Mouse (Mus musculus): ENCODE measurements around the gene Scgn. TPM values are rescaled to one million over a fixed set of nuclear protein-coding genes. Genes with fewer than 3 reads are reported as not detected.

Scgn gene
- total RNA-seq (2012; rRNA removed): not detected in 2 replicates
- not detected for polyA plus RNA-seq (2012; ENCODE audit: insufficient read depth in 1 of 2, insufficient read length in 2 of 2, low read depth in 1 of 2, low replicate concordance in 2 of 2, missing spikeins in 1 of 2)

- no peak for TF ChIP-seq EP300 (IDR thresholded peaks at IDR 0.05; ENCODE audit: low read depth in 1 of 2, low read length in 2 of 2)
- no peaks in the 10 kb centered on the region for H3K9me3 ChIP-seq (replicated peaks; ENCODE audit: insufficient read depth, low read length)
- H3K79me2 ChIP-seq (ENCODE audit: control insufficient read depth, insufficient read depth, low read length, poor library complexity): no peaks in the 10 kb centered on the region
- no peaks in the 10 kb centered on the region for H3K36me3 ChIP-seq (ENCODE audit: control insufficient read depth in 1 of 2, insufficient read depth in 2 of 2, low read length in 2 of 2)
- peak; percentile 53 for DNase-seq (ENCODE audit: low read depth, low spot score)
- H3K4me3 ChIP-seq (ENCODE audit: control insufficient read depth in 1 of 2, insufficient read depth in 1 of 2, low read depth in 2 of 2, low read length in 2 of 2): no peak within 1 kb of the TSS
- H3K4me1 ChIP-seq (ENCODE audit: control insufficient read depth in 1 of 2, insufficient read depth in 2 of 2, low read length in 2 of 2): no peaks in the 10 kb centered on the region
- H3K27ac ChIP-seq (ENCODE audit: control insufficient read depth, low read depth, low read length): no peak within 1 kb of the TSS
- H3K27me3 ChIP-seq (ENCODE audit: control insufficient read depth in 1 of 2, insufficient read depth in 2 of 2, low read length in 2 of 2): peaks cover 3 to 5% of the 10 kb centered on the region in 2 experiments; a peak in 3 of 4 replicates
- H3K9ac ChIP-seq (ENCODE audit: control insufficient read depth, low read depth, low read length, poor library complexity, severe bottlenecking): no peak within 1 kb of the TSS
Measured at GRCm38 (mm10) chr13:23990928-23991327, at the start of gene Scgn. Gene Scgn (minus strand): TSS chr13:23991214.

- TF ChIP-seq MAFK (IDR thresholded peaks at IDR 0.05; ENCODE audit: borderline replicate concordance, low read depth, low read length) (no peak), E2F4 (IDR thresholded peaks at IDR 0.05; ENCODE audit: borderline replicate concordance, low read depth, low read length) (no peak), SMC3 (IDR thresholded peaks at IDR 0.05; ENCODE audit: low read depth, low read length) (no peak), KAT2A (conservative IDR thresholded peaks at IDR 0.05; ENCODE audit: low read depth, low read length) (no peak), ETS1 (IDR thresholded peaks at IDR 0.05; ENCODE audit: low read depth, low read length) (no peak), GABPA (IDR thresholded peaks at IDR 0.05; ENCODE audit: low read depth, low read length) (no peak), ZKSCAN1 (IDR thresholded peaks at IDR 0.05; ENCODE audit: low read depth, low read length) (no peak), RAD21 (IDR thresholded peaks at IDR 0.05; ENCODE audit: low read depth, low read length) (no peak), MEF2A (IDR thresholded peaks at IDR 0.05; ENCODE audit: extremely low read depth, insufficient replicate concordance, low read depth, low read length, poor library complexity, severe bottlenecking) (no peak), GATA1 (IDR thresholded peaks at IDR 0.05; ENCODE audit: low read depth, low read length) (peak; percentile 16; the same call in 1 of the 2 replicates), POLR2AphosphoS2 (IDR thresholded peaks at IDR 0.05; ENCODE audit: low read length) (no peak), JUND (IDR thresholded peaks at IDR 0.05; ENCODE audit: low read depth, low read length) (no peak), EP300 (IDR thresholded peaks at IDR 0.05; ENCODE audit: low read depth in 1 of 2, low read length in 2 of 2) (0 out of 4 replicates have a peak, but pooled peaks of 1 of the 2 experiments have one; percentile 15), MYC (IDR thresholded peaks at IDR 0.05; ENCODE audit: low read depth, low read length) (no peak), TAL1 (IDR thresholded peaks at IDR 0.05; ENCODE audit: low read length) (peak; percentile 60), TCF12 (IDR thresholded peaks at IDR 0.05; ENCODE audit: low read depth, low read length) (no peak), ZNF384 (IDR thresholded peaks at IDR 0.05; ENCODE audit: low read depth, low read length) (no peak), ELF1 (IDR thresholded peaks at IDR 0.05; ENCODE audit: low read depth, low read length) (no peak)
Measured at GRCm38 (mm10) chr13:24040221-24040620, 49.2 kb upstream of the Scgn start.

More at GRCm38 (mm10) chr13:24040221-24040620, 49.2 kb upstream of the Scgn start:
- H3K4me3 ChIP-seq (ENCODE audit: control insufficient read depth in 1 of 2, insufficient read depth in 1 of 2, low read depth in 2 of 2, low read length in 2 of 2): no peak overlapping the region
- no peaks in the 10 kb centered on the region for H3K36me3 ChIP-seq (ENCODE audit: control insufficient read depth in 1 of 2, insufficient read depth in 2 of 2, low read length in 2 of 2)
- H3K4me1 ChIP-seq (ENCODE audit: control insufficient read depth in 1 of 2, insufficient read depth in 2 of 2, low read length in 2 of 2): no peaks in the 10 kb centered on the region
- no peak overlapping the region for H3K9ac ChIP-seq (ENCODE audit: control insufficient read depth, low read depth, low read length, poor library complexity, severe bottlenecking)
- peak; percentile 46 for DNase-seq (ENCODE audit: low read depth, low spot score)
- peaks cover 4% of the 10 kb centered on the region in 2 experiments; a peak in 3 of 4 replicates for H3K27me3 ChIP-seq (ENCODE audit: control insufficient read depth in 1 of 2, insufficient read depth in 2 of 2, low read length in 2 of 2)
- no peaks in the 10 kb centered on the region for H3K9me3 ChIP-seq (replicated peaks; ENCODE audit: insufficient read depth, low read length)
- H3K79me2 ChIP-seq (ENCODE audit: control insufficient read depth, insufficient read depth, low read length, poor library complexity): no peaks in the 10 kb centered on the region
- no peak overlapping the region for H3K27ac ChIP-seq (ENCODE audit: control insufficient read depth, low read depth, low read length)

Measured in MEL (cell line).